8 mouse cellular contexts compared by ENCODE assay signal in genomic region chr3:98223783-98224580, GRCm38 (mm10). TPM values are rescaled to one million over a fixed set of nuclear protein-coding genes. Genes with fewer than 3 reads are reported as not detected.
DNase-seq lines count a peak whose midpoint lies in the region; ATAC-seq and TF ChIP-seq lines count a peak whose summit lies in the region.

No protein-coding gene starts in this region.

- no peak overlapping the region for H3K9ac ChIP-seq in forebrain, embryonic 11.5 days (ENCODE audit: low read length)
- no peak overlapping the region for H3K9ac ChIP-seq in heart, embryonic 14.5 days (ENCODE audit: low read length)
- no peak overlapping the region for H3K9ac ChIP-seq in kidney, postnatal 0 days (ENCODE audit: low read depth, low read length)

- TF ChIP-seq CTCF in bone marrow macrophage, adult 2 months (IDR thresholded peaks at IDR 0.05; ENCODE audit: low read depth, low read length): peak; percentile 55
- TF ChIP-seq CTCF in kidney, postnatal 0 days (IDR thresholded peaks at IDR 0.05; ENCODE audit: low read depth): peak; percentile 83
- TF ChIP-seq CTCF in thymus, adult 2 months (IDR thresholded peaks at IDR 0.05; ENCODE audit: borderline replicate concordance, control insufficient read depth, extremely low read depth, insufficient read depth, low read length, poor library complexity): no peak

- H3K9me3 ChIP-seq in forebrain, embryonic 11.5 days (ENCODE audit: control insufficient read depth, low read length): no peaks in the 10 kb centered on the region
- H3K9me3 ChIP-seq in heart, embryonic 14.5 days (ENCODE audit: control insufficient read depth, low read length): no peaks in the 10 kb centered on the region; the same call in 1 of the 2 replicates
- no peaks in the 10 kb centered on the region for H3K9me3 ChIP-seq in kidney, postnatal 0 days (replicated peaks; ENCODE audit: low read length)

- no peak overlapping the region for H3K27ac ChIP-seq in bone marrow macrophage, adult 2 months (ENCODE audit: insufficient read depth, low read depth, low read length)
- no peak overlapping the region for H3K27ac ChIP-seq in forebrain, embryonic 11.5 days (ENCODE audit: low read depth, low read length)
- peak overlapping the region; percentile 53 to 69 for H3K27ac ChIP-seq in heart, embryonic 14.5 days (replicated peaks in 1 of 2; ENCODE audit: control insufficient read depth in 1 of 2, insufficient read depth in 1 of 2, low read depth in 2 of 2, low read length in 2 of 2)
- H3K27ac ChIP-seq in kidney, postnatal 0 days: no peak overlapping the region
- H3K27ac ChIP-seq in thymus, adult 2 months (ENCODE audit: control insufficient read depth, insufficient read depth, low read length): no peak overlapping the region

- ATAC-seq in forebrain, embryonic 11.5 days (replicated peaks; ENCODE audit: low FRiP score): peak; percentile 73; the same call in 1 of the 2 replicates
- ATAC-seq in heart, embryonic 14.5 days (ENCODE audit: insufficient number of reproducible peaks, insufficient read depth, low FRiP score, low read depth): peak; percentile 59
- ATAC-seq in kidney, postnatal 0 days (replicated peaks; ENCODE audit: low FRiP score, low read depth): 0 out of 2 replicates have a peak, but pooled peaks have one; percentile 62

- DNase-seq in B cell, adult 2 months: peak; percentile 8 to 16
- DNase-seq in forebrain, embryonic 11.5 days (ENCODE audit: low spot score): peak; percentile 74
- DNase-seq in kidney, postnatal 0 days (ENCODE audit: low spot score): peak; percentile 91
- DNase-seq in liver: peak; percentile 63
- DNase-seq in neural tube, embryonic 10.5 days (ENCODE audit: extremely low spot score, low spot score): peak; percentile 55
- DNase-seq in thymus, adult 2 months: peak; percentile 46

- H3K4me1 ChIP-seq in bone marrow macrophage, adult 2 months (ENCODE audit: control insufficient read depth, insufficient read depth, low read length): peaks cover 6% of the 10 kb centered on the region
- no peaks in the 10 kb centered on the region for H3K4me1 ChIP-seq in forebrain, embryonic 11.5 days (replicated peaks; ENCODE audit: control insufficient read depth, insufficient read depth, low read length)
- H3K4me1 ChIP-seq in heart, embryonic 14.5 days (ENCODE audit: control insufficient read depth in 2 of 2, insufficient read depth in 2 of 2, low read length in 2 of 2): peaks cover 11 to 14% of the 10 kb centered on the region in 2 experiments; a peak in 3 of 4 replicates
- H3K4me1 ChIP-seq in kidney, postnatal 0 days (replicated peaks; ENCODE audit: insufficient read depth, low read length): no peaks in the 10 kb centered on the region; the same call in 1 of the 2 replicates
- no peaks in the 10 kb centered on the region for H3K4me1 ChIP-seq in thymus, adult 2 months (replicated peaks; ENCODE audit: control insufficient read depth, insufficient read depth, low read length)

- TF ChIP-seq POLR2A in bone marrow macrophage, adult 2 months (IDR thresholded peaks at IDR 0.05; ENCODE audit: borderline replicate concordance, low read depth, low read length): no peak
- no peak for TF ChIP-seq POLR2A in thymus, adult 2 months (IDR thresholded peaks at IDR 0.05; ENCODE audit: control insufficient read depth, extremely low read depth, insufficient read depth, low read length, poor library complexity)

- no peak overlapping the region for H3K4me3 ChIP-seq in bone marrow macrophage, adult 2 months (ENCODE audit: insufficient read depth, low read length)
- no peak overlapping the region for H3K4me3 ChIP-seq in forebrain, embryonic 11.5 days (ENCODE audit: low read depth, low read length)
- H3K4me3 ChIP-seq in heart, embryonic 14.5 days (ENCODE audit: control insufficient read depth in 1 of 2, insufficient read depth in 1 of 2, low read depth in 1 of 2, low read length in 2 of 2): no peak overlapping the region
- no peak overlapping the region for H3K4me3 ChIP-seq in kidney, postnatal 0 days (replicated peaks; ENCODE audit: low read depth, low read length)
- no peak overlapping the region for H3K4me3 ChIP-seq in thymus, adult 2 months (ENCODE audit: control insufficient read depth, insufficient read depth, low read length)

- 17% methylated on average over 9 of the region's 9 CpGs for WGBS in forebrain, embryonic 11.5 days
- WGBS in heart, embryonic 14.5 days: 9% methylated on average over 9 of the region's 9 CpGs
- WGBS in kidney, postnatal 0 days: 18% methylated on average over 9 of the region's 9 CpGs
- 51% methylated on average over 9 of the region's 9 CpGs for WGBS in thymus, adult 2 months

- H3K36me3 ChIP-seq in forebrain, embryonic 11.5 days (ENCODE audit: control insufficient read depth, insufficient read depth, low read length): no peaks in the 10 kb centered on the region
- H3K36me3 ChIP-seq in heart, embryonic 14.5 days (ENCODE audit: control insufficient read depth, insufficient read depth, low read length): no peaks in the 10 kb centered on the region
- no peaks in the 10 kb centered on the region for H3K36me3 ChIP-seq in kidney, postnatal 0 days (ENCODE audit: insufficient read depth, low read length)
- no peaks in the 10 kb centered on the region for H3K36me3 ChIP-seq in thymus, adult 2 months (ENCODE audit: control insufficient read depth, insufficient read depth, low read length)

- H3K27me3 ChIP-seq in forebrain, embryonic 11.5 days (ENCODE audit: control insufficient read depth, insufficient read depth, low read length): no peaks in the 10 kb centered on the region
- no peaks in the 10 kb centered on the region for H3K27me3 ChIP-seq in heart, embryonic 14.5 days (ENCODE audit: control insufficient read depth, insufficient read depth, low read length)
- no peaks in the 10 kb centered on the region for H3K27me3 ChIP-seq in kidney, postnatal 0 days (ENCODE audit: insufficient read depth, low read length)
- no peaks in the 10 kb centered on the region for H3K27me3 ChIP-seq in thymus, adult 2 months (ENCODE audit: control insufficient read depth, insufficient read depth, low read length)

- no peak overlapping the region for H3K4me2 ChIP-seq in forebrain, embryonic 11.5 days (ENCODE audit: low read depth, low read length, severe bottlenecking)
- no peak overlapping the region for H3K4me2 ChIP-seq in heart, embryonic 14.5 days (ENCODE audit: low read length)
- H3K4me2 ChIP-seq in kidney, postnatal 0 days (ENCODE audit: low read length): no peak overlapping the region

RNA-seq across cellular contexts. Expression of gene Reg4, which starts 2.0 kb away (rescaled TPM):
- not detected in 2 replicates for polyA plus RNA-seq in bone marrow macrophage, adult 2 months (2012; ENCODE audit: insufficient read depth, insufficient read length, missing spikeins)
- not detected in 2 replicates for polyA plus RNA-seq in forebrain, embryonic 11.5 days (2014; fragmentation: Nextera tagmentation; extraction: Ambion mirVana)
- 0.20 TPM in 1 of 2 replicates, not detected in the other for polyA plus RNA-seq in heart, embryonic 14.5 days (2014; fragmentation: Nextera tagmentation; extraction: Ambion mirVana)
- polyA plus RNA-seq in kidney, postnatal 0 days (2015; fragmentation: Nextera tagmentation; extraction: Ambion mirVana): 0.31 and 0.49 TPM in 2 replicates
- polyA plus RNA-seq in thymus, adult 2 months (2012; rRNA removed): 0.35 TPM in 1 of 2 replicates, not detected in the other

RNA-seq across cellular contexts. Expression of gene Hmgcs2, which starts 56.3 kb away (rescaled TPM):
- polyA plus RNA-seq in bone marrow macrophage, adult 2 months (2012; ENCODE audit: insufficient read depth, insufficient read length, missing spikeins): not detected in 2 replicates
- polyA plus RNA-seq in forebrain, embryonic 11.5 days (2014; fragmentation: Nextera tagmentation; extraction: Ambion mirVana): 0.63 and 1.2 TPM in 2 replicates
- 12.4 and 14.0 TPM in 2 replicates for polyA plus RNA-seq in heart, embryonic 14.5 days (2014; fragmentation: Nextera tagmentation; extraction: Ambion mirVana)
- polyA plus RNA-seq in kidney, postnatal 0 days (2015; fragmentation: Nextera tagmentation; extraction: Ambion mirVana): 39.9 and 43.2 TPM in 2 replicates
- polyA plus RNA-seq in thymus, adult 2 months (2012; rRNA removed): 8.8 and 9.9 TPM in 2 replicates

Comparison
In these comparisons a context has a peak if more than half of its experiments do, and no peak if none do; other contexts are left out.
1. DNase-seq: peak in every context shown above with its lines; median percentile 91 in kidney, postnatal 0 days; 74 in forebrain, embryonic 11.5 days; 63 in liver; 55 in neural tube, embryonic 10.5 days; 46 in thymus, adult 2 months; 12 in B cell, adult 2 months.
2. H3K27ac ChIP-seq: peak in heart, embryonic 14.5 days (2 of 2); none in bone marrow macrophage, adult 2 months (single experiment), forebrain, embryonic 11.5 days (single experiment), kidney, postnatal 0 days (single experiment) and thymus, adult 2 months (single experiment).
3. Peak in every context shown above with its lines, with median percentiles within 50 percentile points of each other: ATAC-seq.